Mouse (Mus musculus): ENCODE results near the gene Npr2. TPM values are rescaled to one million over a fixed set of nuclear protein-coding genes. Genes with fewer than 3 reads are reported as not detected.
A peak's percentile ranks its signal among the peaks of the same experiment; 100 is the strongest.

Gene Npr2
- polyA plus RNA-seq, 1 experiment from 2014 or later, result 13.2 TPM

- Histone ChIP-seq H3K36me3 (no peaks in the 10 kb centered on the region), H3K9me3 (no peaks in the 10 kb centered on the region), H3K4me3 (no peak overlapping the region), H3K9ac (no peak overlapping the region), H3K27ac (replicated peaks) (no peak overlapping the region), H3K4me1 (replicated peaks) (no peaks in the 10 kb centered on the region), H3K4me2 (no peak overlapping the region), H3K27me3 (no peaks in the 10 kb centered on the region)
- ATAC-seq (ENCODE audit: low FRiP score, low read depth), result no peak
- 93% methylated on average over 7 of the region's 7 CpGs for WGBS
Observed at GRCm38 (mm10) chr4:43598650-43599380, 32.9 kb upstream of the Npr2 start.

DNA sequence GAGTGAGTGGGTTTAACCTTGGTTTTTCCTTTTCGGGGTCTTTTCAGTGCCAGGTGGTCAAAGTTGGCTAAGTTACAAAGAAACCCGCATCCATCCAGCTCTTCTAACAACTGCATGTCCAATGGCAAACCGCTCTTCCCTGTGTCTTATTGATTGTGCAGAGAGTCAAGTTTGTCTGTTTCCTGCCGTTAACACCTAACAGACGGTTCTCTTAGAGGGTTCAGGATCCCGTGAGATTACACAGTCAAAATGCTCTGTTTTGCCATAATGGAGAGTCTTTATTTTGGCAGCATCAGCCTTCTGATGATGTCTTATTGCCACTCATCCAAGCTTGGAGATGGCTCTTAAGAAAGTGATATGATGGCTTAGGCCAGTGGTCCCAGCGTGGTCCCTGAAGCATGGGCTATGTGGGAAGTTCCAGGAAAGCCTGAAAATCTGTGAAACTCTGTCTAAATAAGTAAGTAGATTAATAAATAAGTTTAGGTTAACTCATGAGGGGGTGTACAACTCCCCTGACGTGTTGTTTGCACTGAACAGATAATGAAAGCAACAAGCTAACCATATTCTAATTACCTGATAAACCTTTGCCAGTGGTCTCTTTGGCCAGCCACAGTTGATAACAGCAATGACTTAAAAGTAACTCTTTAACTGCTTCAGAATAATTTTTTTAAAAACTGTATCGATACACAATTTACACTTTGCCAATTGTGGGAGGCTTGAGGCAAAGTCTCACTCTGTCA lies 31.4 kb upstream of the Npr2 start:
- Histone ChIP-seq H3K27ac (replicated peaks) (no peak overlapping the region), H3K4me3 (no peak overlapping the region), H3K27me3 (no peaks in the 10 kb centered on the region), H3K36me3 (no peaks in the 10 kb centered on the region), H3K9ac (no peak overlapping the region), H3K4me1 (replicated peaks) (no peaks in the 10 kb centered on the region), H3K4me2 (no peak overlapping the region), H3K9me3 (no peaks in the 10 kb centered on the region)
- WGBS, result 83% methylated on average over 9 of the region's 9 CpGs
- ATAC-seq (ENCODE audit: low FRiP score, low read depth), result no peak

- Histone ChIP-seq H3K27ac (replicated peaks) (no peak overlapping the region), H3K9ac (no peak overlapping the region), H3K9me3 (no peaks in the 10 kb centered on the region), H3K36me3 (no peaks in the 10 kb centered on the region), H3K4me3 (no peak overlapping the region), H3K27me3 (no peaks in the 10 kb centered on the region), H3K4me1 (replicated peaks) (no peaks in the 10 kb centered on the region), H3K4me2 (no peak overlapping the region)
- WGBS, result 73% methylated on average over 3 of the region's 3 CpGs
- ATAC-seq (ENCODE audit: low FRiP score, low read depth), result no peak
Observed at GRCm38 (mm10) chr4:43604099-43604498, 27.6 kb upstream of the Npr2 start.

- Histone ChIP-seq H3K9ac (no peak overlapping the region), H3K27me3 (no peaks in the 10 kb centered on the region), H3K4me3 (no peak overlapping the region), H3K27ac (replicated peaks) (no peak overlapping the region), H3K4me2 (no peak overlapping the region), H3K9me3 (no peaks in the 10 kb centered on the region), H3K4me1 (replicated peaks) (no peaks in the 10 kb centered on the region), H3K36me3 (no peaks in the 10 kb centered on the region)
- WGBS, result 80% methylated on average over 9 of the region's 9 CpGs
- no peak for ATAC-seq (ENCODE audit: low FRiP score, low read depth)
Observed at GRCm38 (mm10) chr4:43604751-43605685, 26.7 kb upstream of the Npr2 start.

GRCm38 (mm10) chr4:43612534-43612933 lies 19.2 kb upstream of the Npr2 start:
- 78% methylated on average over 10 of the region's 10 CpGs for WGBS
- Histone ChIP-seq H3K36me3 (no peaks in the 10 kb centered on the region), H3K4me1 (replicated peaks) (no peaks in the 10 kb centered on the region), H3K4me2 (no peak overlapping the region), H3K4me3 (no peak overlapping the region), H3K9ac (no peak overlapping the region), H3K27me3 (no peaks in the 10 kb centered on the region), H3K27ac (replicated peaks) (no peak overlapping the region), H3K9me3 (no peaks in the 10 kb centered on the region)
- no peak for ATAC-seq (ENCODE audit: low FRiP score, low read depth)

DNA sequence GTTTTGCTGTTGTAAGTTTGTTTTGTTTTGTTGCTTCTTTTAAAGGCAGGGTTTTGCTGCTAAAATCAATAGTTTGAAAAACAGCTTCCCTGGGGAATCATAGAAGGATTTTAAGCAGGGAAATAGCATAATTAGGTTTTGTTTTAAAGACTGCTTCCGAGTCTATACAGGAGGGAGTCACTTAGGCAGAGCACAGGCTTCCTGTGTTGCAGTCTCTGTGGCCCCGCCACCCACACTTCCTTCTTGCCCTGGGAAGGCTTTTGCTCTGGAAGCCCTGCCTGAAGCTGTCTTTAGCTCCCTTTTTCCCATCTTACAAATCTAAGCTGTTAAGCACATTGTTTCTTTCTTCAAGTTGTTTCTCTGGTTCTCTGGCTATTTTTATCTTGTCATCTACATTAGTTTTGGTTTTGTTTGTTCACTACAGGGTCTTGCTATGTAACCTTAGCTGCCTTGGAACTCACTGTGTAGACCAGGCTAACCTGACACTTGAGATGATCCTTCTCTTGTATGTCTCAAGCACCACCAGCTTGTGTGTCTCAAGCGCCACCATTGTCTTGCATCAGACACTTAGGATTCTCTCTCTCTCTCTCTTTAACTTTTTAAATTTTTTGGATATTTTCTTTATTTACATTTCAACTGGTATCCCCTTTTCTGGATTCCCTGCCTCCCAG lies 18.5 kb upstream of the Npr2 start:
- Histone ChIP-seq H3K27ac (replicated peaks) (no peak overlapping the region), H3K36me3 (no peaks in the 10 kb centered on the region), H3K27me3 (no peaks in the 10 kb centered on the region), H3K4me2 (no peak overlapping the region), H3K9me3 (no peaks in the 10 kb centered on the region), H3K4me3 (no peak overlapping the region), H3K4me1 (replicated peaks) (no peaks in the 10 kb centered on the region), H3K9ac (no peak overlapping the region)
- WGBS, result 70% methylated on average over 3 of the region's 3 CpGs
- no peak for ATAC-seq (ENCODE audit: low FRiP score, low read depth)

DNA sequence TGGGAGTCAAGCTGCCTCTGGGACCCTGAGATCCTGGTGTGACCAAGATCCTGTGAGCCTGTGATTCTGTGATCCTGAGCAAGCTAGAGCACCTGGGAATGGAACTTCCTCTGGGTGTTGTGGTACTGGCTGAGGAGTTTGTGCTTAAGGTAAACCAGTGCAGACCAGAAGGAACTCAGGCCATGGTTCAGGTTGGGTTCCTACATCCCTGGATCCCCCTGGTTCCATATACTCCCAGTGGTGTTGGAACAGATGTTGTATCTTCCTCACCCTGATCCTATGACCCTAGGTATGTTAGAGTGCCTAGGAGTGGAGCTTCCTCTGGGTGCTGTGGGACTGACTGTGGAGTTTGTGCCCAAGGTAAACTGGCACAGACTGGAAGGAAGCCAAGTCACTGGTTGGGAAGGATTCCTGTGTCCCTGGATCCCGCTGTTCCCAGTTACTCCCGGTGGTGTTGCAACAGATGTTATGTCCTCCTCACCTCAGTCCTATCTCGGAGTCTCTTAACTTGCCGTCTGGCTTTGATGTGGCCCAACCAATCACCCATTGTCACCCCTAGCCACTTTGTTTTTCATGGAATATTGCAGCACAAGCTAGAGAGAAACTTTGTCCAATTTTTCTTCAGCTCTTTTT lies 11.5 kb upstream of the Npr2 start:
- H3K27me3 ChIP-seq, result no peaks in the 10 kb centered on the region
- H3K9ac ChIP-seq, result no peak overlapping the region
- no peak for ATAC-seq (ENCODE audit: low FRiP score, low read depth)
- no peaks in the 10 kb centered on the region for H3K36me3 ChIP-seq
- no peak overlapping the region for H3K27ac ChIP-seq (replicated peaks)
- 0 out of 2 replicates have a peak, but pooled peaks cover 2% of the 10 kb centered on the region for H3K9me3 ChIP-seq
- no peak overlapping the region for H3K4me3 ChIP-seq
- WGBS, result 90% methylated on average over 4 of the region's 4 CpGs
- no peak overlapping the region for H3K4me2 ChIP-seq
- H3K4me1 ChIP-seq (replicated peaks), result no peaks in the 10 kb centered on the region

DNA sequence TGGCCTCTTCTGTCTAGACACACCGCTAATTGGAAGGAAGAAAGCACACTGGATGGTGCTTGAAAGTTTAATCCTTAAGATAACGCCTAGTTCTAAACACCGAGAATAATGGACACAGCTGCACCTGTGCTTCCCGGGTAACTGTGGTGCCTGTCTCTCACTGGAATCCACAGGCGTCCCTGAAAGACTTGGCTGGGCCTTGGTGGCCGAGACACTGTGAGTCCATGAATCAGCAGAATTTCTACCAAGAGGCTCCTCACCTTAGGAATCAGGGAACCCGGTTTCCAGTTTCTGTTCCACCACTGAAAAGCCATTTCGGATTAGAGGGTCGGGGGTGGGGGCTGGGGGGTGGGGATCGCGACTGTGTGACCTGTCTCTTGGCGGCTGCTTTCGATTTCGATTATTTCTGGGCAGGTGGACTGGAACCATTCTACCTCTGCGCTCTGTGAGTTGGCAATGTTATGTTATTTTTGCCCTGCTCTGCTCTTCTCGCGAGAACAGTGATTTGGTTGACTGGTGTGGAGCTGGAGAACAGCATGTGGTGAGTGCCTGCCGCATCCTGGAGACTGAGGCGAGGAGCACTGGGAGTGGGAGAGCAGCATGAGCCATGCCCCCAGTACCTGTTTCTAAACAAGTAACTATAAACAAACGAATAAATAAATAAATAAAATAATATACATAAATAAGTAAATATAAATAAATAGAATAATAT lies 2.5 kb upstream of the Npr2 start:
- H3K9ac ChIP-seq, result no peak overlapping the region
- H3K9me3 ChIP-seq, result 0 out of 2 replicates have a peak, but pooled peaks cover 6% of the 10 kb centered on the region
- peaks cover 49% of the 10 kb centered on the region for H3K4me1 ChIP-seq (replicated peaks)
- ATAC-seq (ENCODE audit: low FRiP score, low read depth), result no peak
- no peak overlapping the region for H3K27ac ChIP-seq (replicated peaks)
- H3K4me2 ChIP-seq, result peak overlapping the region; percentile 38
- WGBS, result 41% methylated on average over 20 of the region's 20 CpGs
- H3K27me3 ChIP-seq, result no peaks in the 10 kb centered on the region
- no peaks in the 10 kb centered on the region for H3K36me3 ChIP-seq
- H3K4me3 ChIP-seq, result no peak overlapping the region

DNA sequence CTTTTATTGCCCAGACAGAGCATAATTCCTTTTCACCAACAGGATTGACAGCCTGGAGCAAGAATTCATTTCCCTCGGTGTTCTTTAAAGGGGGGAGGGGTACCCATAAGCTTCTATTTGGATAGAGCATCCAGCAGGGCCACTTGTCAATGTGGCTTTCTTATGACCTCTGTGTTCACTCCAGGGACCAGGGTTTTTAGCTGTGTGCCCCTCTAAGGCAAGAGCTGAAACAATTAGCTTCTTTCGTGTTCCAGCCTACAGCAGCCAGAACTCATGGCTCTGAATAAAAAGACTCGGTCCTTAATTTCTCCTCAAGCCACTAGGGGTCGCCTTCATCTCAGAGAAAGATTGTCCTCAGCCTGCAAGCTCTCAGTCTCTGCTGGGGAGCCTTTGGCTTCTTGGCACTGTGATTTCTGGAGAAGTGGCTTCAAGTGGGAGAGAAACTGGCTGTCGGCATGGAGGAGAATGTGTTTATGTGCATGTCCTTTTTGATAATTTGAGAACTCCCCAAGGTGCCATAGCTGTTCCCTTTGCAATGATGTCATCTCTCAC lies 1.6 kb upstream of the Npr2 start:
- WGBS, result under 1% methylated on average over 5 of the region's 5 CpGs
- H3K27ac ChIP-seq (replicated peaks), result peak overlapping the region; percentile 84
- H3K9me3 ChIP-seq, result 0 out of 2 replicates have a peak, but pooled peaks cover 5% of the 10 kb centered on the region
- ATAC-seq (ENCODE audit: low FRiP score, low read depth), result peak; percentile 70
- H3K36me3 ChIP-seq, result no peaks in the 10 kb centered on the region
- no peak overlapping the region for H3K4me3 ChIP-seq
- H3K4me1 ChIP-seq (replicated peaks), result peaks cover 49% of the 10 kb centered on the region
- no peaks in the 10 kb centered on the region for H3K27me3 ChIP-seq
- peak overlapping the region; percentile 26; the same call in 1 of the 2 replicates for H3K9ac ChIP-seq
- peak overlapping the region; percentile 98 for H3K4me2 ChIP-seq

GRCm38 (mm10) chr4:43630671-43631045 lies 1.1 kb upstream of the Npr2 start:
- Histone ChIP-seq H3K9ac (peak overlapping the region; percentile 92), H3K4me1 (replicated peaks) (peaks cover 49% of the 10 kb centered on the region), H3K4me3 (peak overlapping the region; percentile 70), H3K9me3 (no peaks in the 10 kb centered on the region), H3K4me2 (peak overlapping the region; percentile 98), H3K36me3 (no peaks in the 10 kb centered on the region), H3K27me3 (no peaks in the 10 kb centered on the region), H3K27ac (replicated peaks) (peak overlapping the region; percentile 84)
- peak; percentile 35; the same call in 1 of the 2 replicates for ATAC-seq (ENCODE audit: low FRiP score, low read depth)
- WGBS, result 12% methylated on average over 5 of the region's 5 CpGs
